Mouse (Mus musculus) G1E (cell line): ENCODE results near the gene Pikfyve.

ENCODE experiments used
- CTCF ChIP-seq: IDR thresholded peaks from 2 replicates; pipeline ENCODE4 v1.5.1; 2012; ENCODE audit warnings: low read depth, low read length, inconsistent platforms, mixed read lengths
- GATA1 ChIP-seq: IDR thresholded peaks from 2 replicates; pipeline ENCODE4 v1.6.1; 2012; ENCODE audit warnings: borderline replicate concordance, low read length, inconsistent platforms, mixed read lengths
- GATA2 ChIP-seq: IDR thresholded peaks from 2 replicates; pipeline ENCODE4 v1.6.1; 2012; ENCODE audit warnings: low read depth, low read length, inconsistent platforms, borderline replicate concordance
- POLR2AphosphoS5 ChIP-seq: IDR thresholded peaks from 2 replicates; pipeline ENCODE4 v1.6.1; 2012; ENCODE audit warnings: low read depth, low read length, inconsistent platforms; ENCODE audit not compliant: insufficient replicate concordance
- TAL1 ChIP-seq: conservative IDR thresholded peaks from 2 replicates; pipeline ENCODE4 v1.6.1; 2012; ENCODE audit warnings: low read depth, low read length, inconsistent platforms, mixed read lengths

GRCm38 (mm10) chr1:65187074-65187430 lies 569 bp downstream of the Pikfyve start:
- no peak for TF ChIP-seq CTCF
- TF ChIP-seq GATA2: no peak
- no peak for TF ChIP-seq POLR2AphosphoS5
- no peak for TF ChIP-seq GATA1
- no peak for TF ChIP-seq TAL1
